Mouse (Mus musculus) erythroblast, embryonic 14.5 days (primary cell): ENCODE data around the gene Mybpc2.

Experiments used
- GATA1 ChIP-seq: IDR thresholded peaks from 2 replicates; pipeline ENCODE4 v1.6.1; 2012; ENCODE audit warnings: low read length, inconsistent platforms, mixed read lengths
- TAL1 ChIP-seq: IDR thresholded peaks from 3 replicates; pipeline ENCODE4 v1.6.1; 2012; ENCODE audit warnings: low read length, inconsistent platforms, mixed read lengths

DNA sequence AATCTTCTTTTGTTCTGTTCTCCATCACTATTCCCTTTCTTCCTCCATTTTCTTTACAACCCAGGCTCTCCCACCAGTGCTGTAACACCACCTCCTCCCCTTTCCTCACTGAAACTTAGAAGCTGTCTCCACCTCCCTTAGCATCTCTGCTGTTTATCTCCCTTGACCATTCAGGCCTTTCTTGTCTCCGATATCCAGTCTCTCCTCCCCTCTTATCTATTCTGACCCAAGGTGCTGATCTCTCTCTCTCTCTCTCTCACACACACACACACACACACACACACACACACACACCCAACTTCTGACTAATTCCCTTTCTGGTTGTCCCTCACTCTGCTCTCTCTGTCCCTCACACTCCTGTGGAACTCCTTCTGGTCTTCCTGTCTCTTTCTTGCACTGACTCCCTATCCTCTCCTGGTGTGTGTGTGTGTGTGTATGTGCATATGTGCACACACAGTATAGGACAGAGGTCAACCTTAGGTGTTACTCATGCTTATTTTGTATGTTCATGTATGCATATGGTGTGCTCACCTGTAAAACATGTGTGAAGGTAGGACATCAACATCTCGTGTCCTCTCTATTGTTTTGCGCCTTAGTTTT is 41.5 kb downstream of the Mybpc2 start:
- peak; percentile 63; the same call in 2 of the 3 replicates for TF ChIP-seq TAL1
- TF ChIP-seq GATA1: peak; percentile 74
